Mouse (Mus musculus): ENCODE data around the gene Ssu2. TPM values are rescaled to one million over a fixed set of nuclear protein-coding genes. Genes with fewer than 3 reads are reported as not detected.

Ssu2 gene
- 1 to 10 TPM; 2.8 to 2.9 TPM for total RNA-seq (2021)

DNA sequence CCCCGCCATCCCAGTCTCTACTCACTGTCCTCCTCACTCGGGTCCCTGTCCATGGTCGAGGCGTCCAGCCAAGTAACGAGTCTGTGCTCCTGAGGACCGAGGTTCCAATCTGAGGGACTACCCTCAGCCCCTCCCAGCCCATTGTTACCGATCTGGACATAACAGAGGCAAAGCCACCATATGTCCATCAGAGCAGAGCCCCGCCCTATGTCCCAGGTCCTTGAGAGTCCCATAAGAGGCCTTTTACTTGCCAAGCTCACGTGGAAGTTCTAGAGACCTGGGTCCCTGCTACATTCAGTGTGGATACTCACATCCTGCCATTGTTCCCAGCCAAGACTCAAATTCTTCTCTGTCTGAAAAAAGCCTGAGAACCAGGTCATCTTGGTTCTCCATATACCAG, at the start of gene Ssu2:
TSS of gene Ssu2 (minus strand) at position 77 of the 400 bp plus-strand sequence.
- DNase-seq (ENCODE audit: low spot score), result peak; percentile 31
- intact Hi-C loops (cut with DNase I), result no loop called here

DNA sequence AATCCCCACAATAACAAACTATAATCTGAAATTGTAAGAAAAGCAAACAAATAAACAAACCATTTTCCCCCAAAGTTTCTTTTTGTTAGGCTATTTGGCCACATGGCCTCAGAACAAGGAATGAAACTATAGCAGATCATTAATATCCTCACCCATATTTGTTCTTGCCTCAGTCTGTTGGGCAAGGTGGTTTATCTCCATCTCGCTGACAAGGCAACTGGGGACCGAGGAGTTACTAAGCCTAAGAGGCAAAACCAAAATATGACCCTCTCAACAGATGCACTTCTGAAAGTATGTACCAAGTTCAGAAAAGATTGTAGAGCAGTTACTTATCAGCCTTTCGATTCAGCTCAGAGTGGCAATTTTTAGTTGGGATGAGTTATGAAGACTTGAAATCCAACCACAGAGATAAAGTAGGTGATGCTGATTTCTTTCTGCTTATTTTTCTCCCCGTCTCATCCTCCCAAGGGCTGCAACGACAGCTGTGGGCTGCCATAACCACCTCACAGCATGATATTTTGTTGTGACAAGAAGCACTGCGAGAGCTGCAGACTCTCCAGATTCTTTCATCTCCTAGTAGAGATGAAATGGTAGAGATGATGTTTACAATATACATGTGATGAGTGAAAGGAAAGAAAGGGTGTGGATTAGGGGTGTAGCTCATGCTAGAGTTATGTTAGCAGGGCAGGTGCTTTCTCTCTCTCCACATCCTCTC, 38.4 kb upstream of the Ssu2 start:
- DNase-seq (ENCODE audit: low spot score), result no peak
- intact Hi-C loops (cut with DNase I), result no loop called here

DNA sequence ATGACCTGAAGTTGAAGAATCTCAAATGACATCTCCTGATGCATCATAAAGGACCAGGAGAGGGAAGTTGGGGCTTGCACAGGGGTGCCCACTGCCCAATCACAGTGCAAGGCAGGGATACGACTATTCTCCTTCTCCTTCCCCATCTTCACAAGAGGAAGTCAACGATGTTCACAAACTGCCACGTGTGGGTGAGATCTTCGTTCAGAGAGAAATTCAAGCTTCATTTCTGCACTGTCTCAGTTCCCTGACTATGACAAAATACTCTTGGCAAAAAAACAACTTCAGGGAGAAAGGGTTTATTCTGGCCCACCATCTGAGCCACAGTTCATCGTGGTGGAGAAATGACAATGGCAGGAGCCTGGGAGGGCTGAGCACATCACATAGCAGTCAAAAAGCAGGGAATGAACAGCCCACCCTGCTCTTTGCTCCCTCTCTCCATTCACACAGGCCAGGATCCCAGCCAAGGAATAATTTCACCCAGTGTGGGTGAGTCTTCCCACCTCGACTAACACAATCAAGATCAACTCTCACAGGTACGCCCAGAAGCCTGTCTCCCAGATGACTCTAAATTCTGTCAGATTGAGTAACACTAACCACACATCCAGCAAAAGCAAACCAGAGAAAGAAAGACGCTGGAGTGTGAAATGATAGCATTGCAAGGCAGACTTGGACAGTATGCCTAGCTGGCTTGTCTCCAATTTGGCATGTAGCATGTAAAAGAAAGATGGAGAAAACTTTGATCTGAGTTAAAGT, 36.1 kb upstream of the Ssu2 start:
- intact Hi-C loops (cut with DNase I), result no loop called here

DNA sequence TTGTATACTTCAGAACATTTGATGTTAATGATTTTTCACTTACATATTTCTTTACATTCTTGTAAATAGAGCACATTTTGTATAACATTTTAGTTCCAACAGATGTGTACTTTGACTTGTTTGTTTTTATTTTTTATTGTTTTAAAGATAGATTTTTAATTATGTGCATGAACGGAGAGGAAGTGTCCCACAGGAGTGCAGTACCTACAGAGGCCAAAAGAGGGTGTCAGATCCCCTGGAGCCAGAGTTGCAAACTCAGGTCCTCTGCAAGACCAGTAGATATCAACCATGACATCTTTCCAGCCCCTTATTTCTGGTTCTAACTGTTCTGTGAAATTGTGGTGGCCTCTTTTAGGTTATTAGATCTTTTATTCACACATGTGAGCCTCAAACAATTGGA, 33.1 kb upstream of the Ssu2 start:
- DNase-seq (ENCODE audit: low spot score), result no peak
- intact Hi-C loops (cut with DNase I), result no loop called here

More for the DNA sequence above, 36.1 kb upstream of the Ssu2 start:
- no peak for DNase-seq (ENCODE audit: low spot score)

DNA sequence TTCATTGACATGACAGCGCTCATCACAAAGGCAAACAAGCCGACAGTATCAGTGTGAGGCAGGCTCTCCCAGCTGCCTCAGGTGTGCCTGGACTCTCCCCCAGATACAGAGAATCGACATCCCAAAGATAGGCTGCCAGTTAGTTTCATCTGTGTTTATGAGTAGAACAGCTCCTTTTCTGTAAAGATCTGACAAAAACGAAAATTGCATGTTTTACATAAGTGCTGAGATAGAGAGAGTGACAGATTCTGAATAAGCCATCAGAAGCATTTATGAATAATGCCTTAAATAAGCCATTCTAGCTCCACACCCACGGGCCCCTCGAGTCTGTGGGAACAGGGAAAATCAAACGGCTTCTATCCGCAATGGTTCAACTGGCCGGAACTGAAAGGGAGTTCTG, 31.5 kb upstream of the Ssu2 start:
- intact Hi-C loops (cut with DNase I), result no loop called here
- DNase-seq (ENCODE audit: low spot score), result no peak

DNA sequence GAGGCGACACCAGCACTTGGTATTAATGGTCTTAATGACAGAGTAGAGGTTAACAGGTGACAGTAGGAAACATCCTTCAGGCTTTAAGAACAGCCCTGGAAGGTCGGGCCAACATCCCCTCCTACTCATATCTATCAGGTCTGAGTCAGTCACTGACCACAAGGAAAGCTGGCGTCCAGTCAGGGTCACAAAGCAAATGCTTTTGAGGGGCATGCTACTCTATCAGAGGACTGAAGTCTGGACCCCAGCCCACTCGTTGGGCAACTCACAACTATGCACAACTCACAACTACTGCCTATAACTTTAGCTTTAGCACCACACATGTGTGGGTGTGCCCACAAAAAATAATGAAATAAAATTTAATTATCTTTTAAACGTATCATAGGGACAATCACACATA, 16.3 kb upstream of the Ssu2 start:
- intact Hi-C loops (cut with DNase I), result loop anchor here (10.0 kb wide), 1 partner anchor 601 kb away; no protein-coding TSS in a partner anchor
- no peak for DNase-seq (ENCODE audit: low spot score)

DNA sequence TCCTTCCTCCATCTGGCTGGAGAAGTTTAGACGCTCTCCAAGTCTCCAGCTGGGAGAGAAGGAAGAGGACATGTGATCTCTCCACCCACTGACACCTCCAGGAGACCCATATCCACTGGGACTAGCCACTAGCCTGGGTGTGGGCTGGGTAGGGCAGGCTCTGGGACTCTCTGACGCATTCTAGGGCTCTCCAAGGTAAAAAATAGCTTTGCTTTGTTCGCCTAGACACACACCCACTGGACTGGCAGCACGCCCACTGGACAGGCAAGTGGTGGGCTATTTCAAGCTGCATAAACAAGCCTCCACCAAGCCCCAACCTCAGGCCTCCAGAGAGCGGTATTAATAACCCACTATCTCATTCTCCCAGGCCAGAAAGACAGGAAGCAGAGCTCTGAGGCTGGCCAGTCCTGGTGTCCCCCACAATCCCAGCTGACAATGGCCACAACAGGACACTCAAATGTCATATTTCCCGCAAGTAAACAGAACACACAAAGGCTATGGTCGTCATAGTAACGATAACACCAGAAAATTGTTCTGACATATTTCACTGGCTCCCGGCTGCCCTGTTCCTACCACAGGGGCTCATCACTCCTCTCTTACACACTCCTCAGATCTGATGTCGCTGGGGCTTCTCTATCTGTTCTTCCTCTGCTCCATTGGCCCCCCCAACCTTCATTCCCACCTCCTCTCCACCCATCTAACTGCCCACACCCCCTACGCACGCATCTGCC, 14.3 kb upstream of the Ssu2 start:
- intact Hi-C loops (cut with DNase I), result loop anchor here (10.0 kb wide), 1 partner anchor 603 kb away; no protein-coding TSS in a partner anchor
- peak; percentile 93 for DNase-seq (ENCODE audit: low spot score)

DNA sequence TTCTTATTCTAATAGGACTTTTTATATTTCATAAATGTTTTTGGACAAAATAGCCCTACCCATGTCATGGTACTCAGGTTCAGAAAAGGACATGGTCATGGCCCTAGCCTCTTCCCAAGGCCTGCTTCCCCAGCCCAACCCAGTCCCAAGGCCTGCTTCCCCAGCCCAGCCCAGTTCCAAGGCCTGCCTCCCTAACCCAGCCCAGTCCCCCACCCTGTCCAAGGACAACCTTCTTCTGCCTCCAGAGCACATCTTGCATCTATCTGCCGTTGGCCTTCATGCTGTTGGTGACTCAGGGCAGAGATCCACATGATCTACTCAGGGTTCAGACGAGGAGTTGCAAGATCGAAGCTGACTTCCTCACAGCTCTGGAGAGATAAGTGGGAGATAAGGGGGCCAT, 9.5 kb upstream of the Ssu2 start:
- intact Hi-C loops (cut with DNase I), result no loop called here
- no peak for DNase-seq (ENCODE audit: low spot score)

DNA sequence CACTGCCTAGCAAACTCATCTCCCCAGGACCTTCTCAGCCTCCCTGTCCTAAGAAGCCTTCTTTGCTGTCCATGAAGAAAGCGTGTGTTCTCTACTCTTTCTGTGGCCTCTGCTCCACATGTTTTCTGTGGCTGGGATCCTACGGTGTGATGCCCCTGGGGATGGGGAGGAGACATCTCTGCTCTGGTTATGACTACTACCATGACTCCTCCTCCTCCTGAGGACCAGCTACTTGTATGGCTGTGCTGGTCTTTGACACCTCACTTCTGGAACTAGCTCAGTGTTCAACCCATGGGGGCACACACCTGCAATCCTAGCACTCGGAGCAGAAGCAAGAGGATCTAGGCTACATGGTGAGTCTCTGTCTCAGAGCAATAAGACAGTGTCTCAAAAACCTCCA, 8.5 kb upstream of the Ssu2 start:
- intact Hi-C loops (cut with DNase I), result no loop called here
- no peak for DNase-seq (ENCODE audit: low spot score)

DNA sequence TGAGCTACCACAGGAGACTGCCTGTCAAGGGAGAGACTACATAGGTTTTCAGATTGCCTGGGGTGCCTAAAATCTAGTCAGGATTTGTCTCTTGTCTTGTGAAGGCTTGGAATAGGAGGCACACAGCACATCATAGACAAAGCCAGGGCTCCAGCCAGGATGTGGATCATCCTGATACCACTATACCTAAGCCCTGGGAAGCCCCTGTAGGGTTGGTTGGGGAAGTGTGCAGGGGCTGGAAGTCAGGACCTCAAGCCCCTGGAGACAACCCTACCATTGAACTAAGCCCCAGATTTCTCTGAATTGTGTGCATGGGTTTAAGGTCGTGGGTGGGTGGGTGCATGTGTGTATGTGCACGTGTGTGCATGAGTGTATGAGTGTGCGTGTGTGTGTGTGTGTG, 562 bp upstream of the Ssu2 start:
- no peak for DNase-seq (ENCODE audit: low spot score)
- intact Hi-C loops (cut with DNase I), result no loop called here

DNA sequence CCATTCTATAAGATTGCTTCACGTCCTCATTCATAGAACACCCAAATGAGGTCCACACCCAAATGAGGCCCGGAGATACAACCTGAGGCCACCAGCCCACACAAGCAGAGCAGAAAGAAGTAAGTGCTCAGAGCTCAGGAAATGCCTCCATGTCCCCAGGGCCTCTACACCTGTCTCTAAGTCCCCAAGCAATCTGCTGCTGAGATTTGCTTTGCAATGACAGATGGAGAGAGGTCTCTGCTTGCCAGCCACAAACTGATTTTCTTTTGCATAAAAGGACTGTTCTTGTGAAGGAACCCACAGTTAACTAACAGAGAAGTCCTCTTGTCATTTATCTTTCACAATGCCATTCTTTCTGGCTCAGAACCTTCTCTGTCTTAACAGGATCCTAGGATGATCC, 1.6 kb downstream of the Ssu2 start:
- no peak for DNase-seq (ENCODE audit: low spot score)
- intact Hi-C loops (cut with DNase I), result no loop called here

DNA sequence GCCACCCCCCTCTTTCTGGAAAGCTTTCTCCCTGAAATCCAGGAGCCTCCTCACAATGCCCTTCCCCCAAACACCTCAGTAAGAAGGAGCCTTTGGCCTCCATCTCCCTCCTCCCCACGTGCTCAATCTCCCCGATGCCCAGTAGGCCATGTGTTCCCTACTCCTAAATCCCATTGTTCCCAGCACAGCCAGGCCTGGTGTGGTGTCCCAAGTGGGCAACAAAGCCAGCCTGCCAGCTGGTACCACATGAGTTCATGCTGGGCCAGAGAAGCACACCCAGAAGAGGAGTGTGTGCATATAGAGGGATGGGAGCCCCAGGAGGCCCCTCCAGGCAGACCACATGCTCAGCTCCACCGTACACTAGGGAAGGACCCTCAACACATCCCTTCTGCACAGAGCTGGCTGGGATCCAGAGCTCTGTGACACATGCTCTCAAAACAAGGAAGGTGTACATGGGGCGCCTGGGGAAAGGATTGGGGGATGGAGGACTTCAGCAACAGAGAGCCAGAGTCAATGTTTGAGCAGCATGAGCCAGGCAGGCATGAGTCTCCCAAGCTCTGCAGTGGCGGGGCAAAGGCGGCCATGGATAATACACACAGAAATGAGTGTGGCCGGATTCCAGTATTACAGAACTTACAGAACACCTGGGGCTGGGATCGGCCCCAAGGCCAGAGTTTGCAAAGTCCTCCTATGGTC, 4.7 kb downstream of the Ssu2 start:
- intact Hi-C loops (cut with DNase I), result no loop called here

DNA sequence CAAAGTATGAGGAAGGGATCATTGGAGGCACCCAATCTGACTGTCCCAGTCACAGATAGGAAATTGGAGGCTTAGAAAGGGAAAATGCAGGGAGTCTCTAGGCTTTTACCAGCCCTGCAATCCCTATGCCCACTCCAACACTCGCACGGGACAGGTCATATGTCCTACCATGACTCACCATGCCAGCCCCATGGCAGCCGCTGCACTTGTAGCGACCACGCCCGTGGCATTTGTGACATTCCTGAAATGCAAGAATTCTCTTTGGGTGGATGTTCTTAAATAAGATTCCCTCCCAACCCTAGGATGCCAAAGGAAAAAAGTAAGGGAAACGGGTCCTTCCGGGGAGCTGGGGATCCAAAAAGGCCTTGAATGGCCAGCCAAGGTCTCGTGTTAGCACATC, 8.8 kb downstream of the Ssu2 start:
- DNase-seq (ENCODE audit: low spot score), result no peak
- intact Hi-C loops (cut with DNase I), result no loop called here

More for the DNA sequence above, 4.7 kb downstream of the Ssu2 start:
- no peak for DNase-seq (ENCODE audit: low spot score)

DNA sequence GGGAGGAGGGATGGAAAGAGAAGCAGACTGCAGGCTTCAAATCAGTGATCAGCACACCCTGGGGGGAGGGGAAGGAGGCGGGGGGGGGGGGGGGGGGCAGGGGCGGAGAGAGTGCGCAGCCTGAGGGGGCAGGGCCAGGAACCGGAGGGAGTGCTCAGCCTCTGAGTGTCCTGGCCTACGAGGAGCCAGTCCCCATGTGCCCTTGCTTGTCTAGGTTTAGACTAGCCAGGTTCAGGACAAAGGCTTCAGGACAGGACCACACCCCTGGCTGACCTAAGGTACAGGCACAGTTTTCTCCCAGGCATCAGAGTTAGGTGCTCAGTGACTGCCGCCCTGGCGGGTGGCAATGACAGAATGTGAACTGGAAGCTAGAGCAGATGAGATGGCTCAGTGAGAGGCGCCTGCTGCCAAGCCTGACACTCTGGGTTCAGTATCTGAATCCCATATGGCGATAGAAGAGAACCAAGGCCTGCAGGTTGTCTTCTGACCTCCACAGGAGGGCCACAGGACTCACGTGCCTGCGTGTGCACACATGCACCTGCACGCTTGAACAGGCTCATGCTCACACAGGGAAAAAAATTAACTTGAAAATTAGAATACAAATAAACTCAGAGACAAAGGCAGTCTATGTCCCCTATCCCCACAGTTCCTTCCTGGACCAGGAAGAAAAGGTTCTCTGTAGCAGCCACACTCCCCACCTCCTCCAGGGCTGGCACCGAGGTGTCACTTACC, 12.0 kb downstream of the Ssu2 start:
- no peak for DNase-seq (ENCODE audit: low spot score)
- intact Hi-C loops (cut with DNase I), result no loop called here

DNA sequence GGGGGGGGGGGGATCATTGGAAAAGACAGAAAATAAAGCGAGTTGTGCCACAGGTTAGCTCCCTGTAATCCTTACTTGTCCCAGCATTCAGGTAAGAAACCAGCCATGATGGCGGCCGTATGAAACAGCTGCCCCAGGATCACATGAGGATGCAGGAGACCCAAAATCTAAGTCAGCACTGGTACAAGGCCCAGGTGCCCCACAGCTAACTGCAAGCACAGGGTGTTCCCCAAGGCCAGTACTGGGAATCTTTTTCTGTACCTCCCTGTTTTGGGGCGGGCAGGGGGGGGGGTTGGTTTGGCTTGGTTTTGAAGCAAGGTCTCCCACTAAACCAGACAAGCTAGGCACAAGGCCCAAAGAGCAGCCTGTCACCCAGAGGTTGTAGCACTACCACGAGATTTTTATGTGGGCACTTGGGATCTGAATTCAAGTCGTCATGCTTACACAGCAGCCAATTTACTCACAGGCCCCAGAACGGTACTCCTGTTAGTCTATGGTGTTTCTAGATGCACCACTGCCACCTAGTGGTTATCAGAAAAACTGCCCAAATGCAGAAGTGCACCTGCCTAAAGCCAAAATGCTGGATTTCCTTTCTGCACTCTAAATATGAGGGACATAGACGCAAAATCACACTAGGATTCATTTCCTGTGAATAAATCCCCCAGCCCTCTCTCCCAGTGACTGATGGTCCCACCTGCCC, 13.8 kb downstream of the Ssu2 start:
- DNase-seq (ENCODE audit: low spot score), result no peak
- intact Hi-C loops (cut with DNase I), result no loop called here

DNA sequence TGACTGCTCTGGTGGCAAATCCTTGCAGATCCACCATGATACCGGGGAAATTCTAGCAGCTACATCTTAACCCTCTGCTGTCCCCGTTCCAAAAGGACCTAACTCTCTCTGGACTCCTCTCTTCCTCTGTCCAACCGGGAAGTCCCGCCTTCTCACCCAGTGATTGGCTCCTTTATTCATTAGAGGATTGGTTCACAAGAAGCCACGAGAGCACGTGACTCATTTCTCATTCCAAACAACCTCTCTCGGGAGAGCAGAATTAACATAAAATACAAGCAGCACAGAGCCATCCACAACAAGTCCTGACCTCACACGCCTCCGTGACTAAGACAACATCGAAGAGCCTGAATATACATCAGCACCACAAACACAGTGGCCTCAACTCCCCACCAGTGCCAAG, 22.5 kb downstream of the Ssu2 start:
- DNase-seq (ENCODE audit: low spot score), result no peak
- intact Hi-C loops (cut with DNase I), result loop anchor here (2.0 to 10.0 kb wide), 2 partner anchors 330 to 636 kb away; partner anchors contain the start of gene Rad18

DNA sequence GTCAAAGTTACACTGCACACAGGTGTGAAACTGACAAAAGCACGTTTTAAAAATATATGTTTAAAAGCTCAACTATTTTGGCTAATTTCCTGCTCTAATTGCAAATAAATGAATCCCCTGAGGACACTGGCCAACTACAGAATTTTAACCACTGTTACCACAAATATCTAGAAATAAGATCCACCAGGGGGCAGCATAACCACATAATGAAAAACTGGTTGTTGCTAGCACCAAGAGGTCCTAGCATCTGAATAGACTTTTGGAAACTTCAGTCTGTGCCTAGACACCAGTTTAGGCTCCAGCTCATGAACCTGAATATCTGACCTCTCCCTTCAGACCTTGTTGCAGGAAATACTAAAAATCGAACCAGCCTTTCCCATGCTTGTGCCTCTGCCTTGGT, 23.2 kb downstream of the Ssu2 start:
- intact Hi-C loops (cut with DNase I), result loop anchor here (1.0 to 10.0 kb wide), 5 partner anchors 57 to 636 kb away; partner anchors contain the start of genes Lmcd1 and Rad18
- DNase-seq (ENCODE audit: low spot score), result no peak

DNA sequence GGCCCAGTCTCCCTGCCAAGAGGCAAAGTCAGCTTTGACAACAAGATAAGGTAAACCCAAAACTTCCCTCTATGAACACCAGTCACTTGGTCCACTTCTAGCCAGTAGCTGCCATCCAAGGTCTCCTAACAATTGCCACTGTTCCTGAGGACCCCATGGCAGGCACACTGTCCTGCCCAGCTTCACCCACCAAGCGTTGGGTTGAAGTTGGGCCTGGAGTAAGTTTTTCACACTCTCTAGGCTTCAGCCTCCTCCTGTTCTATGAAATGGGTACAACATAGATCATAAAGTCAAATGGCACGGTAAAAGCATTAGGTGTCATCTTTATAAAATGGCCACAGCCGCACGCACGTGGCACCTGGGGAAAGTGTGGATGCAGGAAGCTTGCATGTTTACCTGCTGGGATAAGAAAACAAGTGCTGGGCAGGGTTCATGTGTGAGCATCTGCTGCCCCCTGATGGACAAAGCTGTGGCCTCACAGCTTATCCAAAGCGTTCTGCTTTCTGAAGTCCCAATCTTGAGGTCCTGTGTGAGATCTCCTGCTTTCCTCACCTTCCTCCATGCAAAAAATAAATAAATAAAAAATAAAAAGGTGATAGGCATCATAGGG, 25.4 kb downstream of the Ssu2 start:
- peak; percentile 31 for DNase-seq (ENCODE audit: low spot score)
- intact Hi-C loops (cut with DNase I), result loop anchor here (1.0 to 10.0 kb wide), 4 partner anchors 55 to 332 kb away; partner anchors contain the start of genes Lmcd1 and Rad18

Data from heart, postnatal 25 days (tissue).